In genomic region chr4:57066936-57067335, GRCm38 (mm10) we compare ENCODE assay signal across 17 mouse cellular contexts.
"Had no signal": no experiment of that assay in that cellular context is flagged by ENCODE, and none has a peak within 500 bp of the region (broad histone marks: within the 10 kb centered on the region; RNA-seq: fewer than 3 reads in every experiment).

No protein-coding gene starts in this region.

- H3K4me3 ChIP-seq: limb, embryonic 15.5 days; liver, embryonic 12.5 days; midbrain, embryonic 10.5 days; midbrain, embryonic 12.5 days; myocyte; neural tube, embryonic 13.5 days; neural tube, embryonic 15.5 days had no signal

- DNase-seq: lung, embryonic 14.5 days; midbrain, embryonic 14.5 days; retina, postnatal 1 day; right cerebral cortex, adult 18-20 months; right cerebral cortex, postnatal 25 days; right cerebral cortex, postnatal 4 days; spleen, adult 18-20 months; thymus, adult 18-20 months; thymus, postnatal 14 days; thymus, postnatal 36 days had no signal
